Mouse (Mus musculus): ENCODE data around the gene Eef2. TPM values are rescaled to one million over a fixed set of nuclear protein-coding genes. Genes with fewer than 3 reads are reported as not detected.
"Not testable (repeated sequence)": the region's sequence is repeated elsewhere in the genome, so short reads cannot be mapped to it uniquely, and the experiment has no call there.

The Eef2 gene
- polyA plus RNA-seq, 2 experiments = 233 to 570 TPM

GRCm38 (mm10) chr10:81217267-81217666 is 40.8 kb downstream of the Eef2 start:
- not testable (repeated sequence) for DNase-seq (ENCODE audit: low read depth in 3 of 3, low spot score in 3 of 3); H3K27me3 ChIP-seq (ENCODE audit: control insufficient read depth, insufficient read depth, low read length); H3K4me3 ChIP-seq (ENCODE audit: insufficient read depth in 1 of 2, low read depth in 2 of 2, low read length in 2 of 2); H3K4me2 ChIP-seq (ENCODE audit: low read depth); H3K9me3 ChIP-seq (ENCODE audit: control insufficient read depth, low read length); ATAC-seq (ENCODE audit: insufficient read depth); H3K36me3 ChIP-seq (replicated peaks; ENCODE audit: control insufficient read depth, insufficient read depth, low read depth); H3K9ac ChIP-seq (replicated peaks); H3K4me1 ChIP-seq (replicated peaks; ENCODE audit: control insufficient read depth in 2 of 2, insufficient read depth in 2 of 2, low read length in 1 of 2); H3K27ac ChIP-seq
- WGBS (ENCODE audit: insufficient replicate concordance) = 4% methylated on average over 1 of the region's 1 CpGs
- peak; percentile 71 for TF ChIP-seq CTCF (IDR thresholded peaks at IDR 0.05; ENCODE audit: low read depth)

GRCm38 (mm10) chr10:81217964-81218363 is 41.5 kb downstream of the Eef2 start:
- Histone ChIP-seq H3K9me3 (ENCODE audit: control insufficient read depth, low read length) (no peaks in the 10 kb centered on the region), H3K36me3 (replicated peaks; ENCODE audit: control insufficient read depth, insufficient read depth, low read depth) (no peaks in the 10 kb centered on the region), H3K27ac (no peak overlapping the region), H3K4me3 (ENCODE audit: insufficient read depth in 1 of 2, low read depth in 2 of 2, low read length in 2 of 2) (no peak overlapping the region), H3K27me3 (ENCODE audit: control insufficient read depth, insufficient read depth, low read length) (no peaks in the 10 kb centered on the region), H3K4me2 (ENCODE audit: low read depth) (no peak overlapping the region), H3K4me1 (replicated peaks; ENCODE audit: control insufficient read depth in 2 of 2, insufficient read depth in 2 of 2, low read length in 1 of 2) (no peaks in the 10 kb centered on the region; a peak in 1 of 4 replicates), H3K9ac (replicated peaks) (no peak overlapping the region)
- 16% methylated on average over 7 of the region's 7 CpGs for WGBS (ENCODE audit: insufficient replicate concordance)
- peak; percentile 95 for TF ChIP-seq CTCF (IDR thresholded peaks at IDR 0.05; ENCODE audit: low read depth)
- TF ChIP-seq EP300 (IDR thresholded peaks at IDR 0.05; ENCODE audit: low read depth) = no peak
- DNase-seq (ENCODE audit: low read depth in 3 of 3, low spot score in 3 of 3) = peak; percentile 36 to 55 (median 37)
- no peak for ATAC-seq (ENCODE audit: insufficient read depth)

- no peak overlapping the region for H3K27ac ChIP-seq
- DNase-seq (ENCODE audit: low read depth in 3 of 3, low spot score in 3 of 3) = no peak
These were observed 45.1 kb downstream of the Eef2 start for GRCm38 (mm10) chr10:81221402-81222015.

GRCm38 (mm10) chr10:81223731-81224130 is 47.3 kb downstream of the Eef2 start:
- WGBS (ENCODE audit: insufficient replicate concordance) = 33% methylated on average over 2 of the region's 2 CpGs
- not testable (repeated sequence) for ATAC-seq (ENCODE audit: insufficient read depth)

More at GRCm38 (mm10) chr10:81221402-81222015, 45.1 kb downstream of the Eef2 start:
- H3K4me3 ChIP-seq (ENCODE audit: insufficient read depth in 1 of 2, low read depth in 2 of 2, low read length in 2 of 2) = no peak overlapping the region
- H3K27me3 ChIP-seq (ENCODE audit: control insufficient read depth, insufficient read depth, low read length) = no peaks in the 10 kb centered on the region
- no peak overlapping the region for H3K4me2 ChIP-seq (ENCODE audit: low read depth)
- TF ChIP-seq EP300 (IDR thresholded peaks at IDR 0.05; ENCODE audit: low read depth) (no peak), CTCF (IDR thresholded peaks at IDR 0.05; ENCODE audit: low read depth) (no peak)
- WGBS (ENCODE audit: insufficient replicate concordance) = 57% methylated on average over 5 of the region's 5 CpGs
- ATAC-seq (ENCODE audit: insufficient read depth) = no peak
- no peaks in the 10 kb centered on the region; a peak in 1 of 4 replicates for H3K4me1 ChIP-seq (replicated peaks; ENCODE audit: control insufficient read depth in 2 of 2, insufficient read depth in 2 of 2, low read length in 1 of 2)
- H3K9ac ChIP-seq (replicated peaks) = no peak overlapping the region
- no peaks in the 10 kb centered on the region for H3K36me3 ChIP-seq (replicated peaks; ENCODE audit: control insufficient read depth, insufficient read depth, low read depth)
- H3K9me3 ChIP-seq (ENCODE audit: control insufficient read depth, low read length) = no peaks in the 10 kb centered on the region

GRCm38 (mm10) chr10:81229735-81230437 is 53.5 kb downstream of the Eef2 start:
- Histone ChIP-seq H3K9me3 (ENCODE audit: control insufficient read depth, low read length) (no peaks in the 10 kb centered on the region), H3K36me3 (replicated peaks; ENCODE audit: control insufficient read depth, insufficient read depth, low read depth) (no peaks in the 10 kb centered on the region), H3K4me3 (ENCODE audit: insufficient read depth in 1 of 2, low read depth in 2 of 2, low read length in 2 of 2) (no peak overlapping the region), H3K27ac (no peak overlapping the region), H3K9ac (replicated peaks) (no peak overlapping the region), H3K27me3 (ENCODE audit: control insufficient read depth, insufficient read depth, low read length) (peaks cover 36% of the 10 kb centered on the region), H3K4me2 (ENCODE audit: low read depth) (no peak overlapping the region), H3K4me1 (replicated peaks; ENCODE audit: control insufficient read depth in 2 of 2, insufficient read depth in 2 of 2, low read length in 1 of 2) (peaks cover 2 to 3% of the 10 kb centered on the region in 2 experiments; a peak in 2 of 4 replicates)
- DNase-seq (ENCODE audit: low read depth in 3 of 3, low spot score in 3 of 3) (no peak), ATAC-seq (ENCODE audit: insufficient read depth) (no peak)
- WGBS (ENCODE audit: insufficient replicate concordance) = 12% methylated on average over 20 of the region's 20 CpGs
- TF ChIP-seq CTCF (IDR thresholded peaks at IDR 0.05; ENCODE audit: low read depth) = no peak
- TF ChIP-seq EP300 (IDR thresholded peaks at IDR 0.05; ENCODE audit: low read depth) = no peak

More at GRCm38 (mm10) chr10:81223731-81224130, 47.3 kb downstream of the Eef2 start:
- not testable (repeated sequence) for H3K27me3 ChIP-seq (ENCODE audit: control insufficient read depth, insufficient read depth, low read length); H3K36me3 ChIP-seq (replicated peaks; ENCODE audit: control insufficient read depth, insufficient read depth, low read depth); H3K27ac ChIP-seq; H3K4me2 ChIP-seq (ENCODE audit: low read depth); H3K4me1 ChIP-seq (replicated peaks; ENCODE audit: control insufficient read depth in 2 of 2, insufficient read depth in 2 of 2, low read length in 1 of 2); H3K9ac ChIP-seq (replicated peaks); DNase-seq (ENCODE audit: low read depth in 3 of 3, low spot score in 3 of 3); H3K9me3 ChIP-seq (ENCODE audit: control insufficient read depth, low read length); H3K4me3 ChIP-seq (ENCODE audit: insufficient read depth in 1 of 2, low read depth in 2 of 2, low read length in 2 of 2)
